Mouse (Mus musculus) adrenal gland, adult 2 months (tissue): ENCODE measurements around the gene Lat. TPM values are rescaled to one million over a fixed set of nuclear protein-coding genes. Genes with fewer than 3 reads are reported as not detected.

ENCODE experiments used
- DNase-seq: peaks from one replicate; pipeline ENCODE4 v3.0.0; 2021
- polyA plus RNA-seq: library from polyadenylated mRNA; depleted of rRNA; stranded (reverse); fragments of >200 nt; gene quantifications from 2 replicates; pipeline ENCODE4 v1.2.3, GENCODE M21; 2012
- total RNA-seq, 2 experiments: library from RNA; stranded (reverse); gene quantifications; 2 replicates each; pipeline ENCODE4 v1.2.3; 2021

Lat gene
- total and polyA plus RNA-seq, 3 experiments = 0.43 to 1.2 (median 1.1) TPM

DNA sequence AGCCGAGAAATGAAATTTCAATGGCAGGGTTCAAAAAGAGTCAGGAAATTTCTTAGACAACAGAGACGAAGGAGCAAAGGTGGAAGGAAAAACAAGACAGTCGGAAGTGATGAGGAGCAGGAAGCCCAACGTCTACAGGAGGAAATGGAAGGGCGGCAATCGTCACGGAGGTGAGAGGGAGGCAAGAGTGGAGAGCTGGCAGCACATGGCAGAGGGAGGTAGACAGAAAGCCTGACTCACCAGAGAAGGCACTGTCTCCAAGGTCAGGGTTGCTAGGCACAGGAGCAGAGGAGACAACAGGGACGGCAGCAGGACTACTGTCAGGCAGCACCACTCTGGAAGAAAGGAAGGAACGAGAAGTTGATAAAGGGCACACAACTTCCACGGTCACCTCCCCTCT, 1.7 kb downstream of the Lat start:
- DNase-seq = peak; percentile 53

DNA sequence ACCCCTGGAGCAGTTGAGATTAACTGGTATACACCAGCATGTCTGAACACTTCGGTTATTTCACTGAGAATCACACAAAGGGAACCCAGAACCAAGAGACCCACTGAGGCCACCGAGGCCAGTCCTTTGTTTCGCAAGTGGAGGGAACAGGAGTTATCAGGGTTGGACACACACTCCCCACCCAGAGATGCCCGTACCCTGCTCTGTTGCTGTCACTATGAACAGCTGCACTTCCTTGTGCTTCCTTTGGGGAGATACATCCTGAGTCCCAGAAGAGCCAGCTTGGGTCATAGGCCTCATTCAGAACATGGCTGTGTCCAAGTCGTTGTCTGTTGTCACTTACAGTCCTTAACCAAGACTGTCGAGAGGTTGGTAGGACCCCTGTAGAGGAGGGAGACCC, 6.3 kb downstream of the Lat start:
- DNase-seq = no peak

DNA sequence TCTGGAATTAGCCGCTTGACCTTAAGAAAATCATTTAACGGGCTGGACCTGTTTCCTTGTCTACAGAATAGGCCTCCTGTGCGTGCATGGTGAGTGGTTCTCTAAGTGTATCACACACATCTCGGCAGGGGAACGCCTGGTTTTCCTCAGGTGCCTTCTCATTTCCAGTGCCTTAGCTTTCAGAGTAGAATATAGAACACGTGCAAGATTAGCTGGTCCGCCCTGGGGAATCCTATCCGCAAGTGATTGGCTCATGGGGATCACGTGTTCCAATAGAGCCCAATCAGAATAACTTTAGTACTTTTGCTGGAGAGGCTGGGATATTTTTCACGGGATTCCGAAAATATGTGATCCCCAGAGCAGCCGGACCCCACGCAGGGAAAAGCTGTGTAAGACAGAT, 10.3 kb downstream of the Lat start:
- no peak for DNase-seq

DNA sequence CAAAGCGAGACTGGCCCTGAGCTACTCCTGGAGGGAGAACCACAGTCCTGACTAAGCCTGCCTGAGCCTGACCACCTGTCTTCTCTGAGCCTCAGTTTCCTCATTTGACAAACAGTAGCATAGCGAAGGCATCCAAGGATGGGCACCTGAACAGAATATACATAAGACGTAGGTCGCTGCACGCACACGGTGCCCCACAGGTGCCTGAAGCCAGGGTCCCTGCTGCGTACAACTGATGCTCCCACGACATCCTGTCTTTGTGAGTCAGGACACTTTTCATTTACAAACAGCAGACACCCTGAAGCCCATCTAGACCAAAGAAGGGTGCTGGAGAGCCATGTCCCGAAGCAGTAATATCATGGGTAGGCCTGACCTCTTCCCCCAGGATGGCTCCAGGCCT, 11.0 kb downstream of the Lat start:
- DNase-seq = no peak

DNA sequence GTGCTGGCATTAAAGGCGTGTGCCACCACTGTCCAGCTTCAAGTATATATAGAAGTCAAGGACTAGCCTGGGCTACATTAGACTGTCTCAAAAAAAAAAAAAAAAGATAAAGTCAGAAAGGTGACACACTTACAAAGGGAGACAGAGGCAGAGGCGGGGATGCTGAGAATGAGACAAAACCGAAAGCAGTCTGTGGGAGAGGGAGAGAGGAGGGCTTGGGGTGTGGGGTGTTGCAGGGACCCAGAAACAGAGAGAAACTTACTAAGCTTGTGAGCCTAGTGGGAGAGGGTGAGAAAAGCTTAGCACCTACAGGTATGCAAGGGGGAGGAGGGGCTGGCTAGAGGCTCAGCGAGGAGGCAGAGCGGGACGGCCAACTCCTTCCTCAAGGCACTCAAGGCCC, 11.5 kb downstream of the Lat start:
- DNase-seq = no peak

DNA sequence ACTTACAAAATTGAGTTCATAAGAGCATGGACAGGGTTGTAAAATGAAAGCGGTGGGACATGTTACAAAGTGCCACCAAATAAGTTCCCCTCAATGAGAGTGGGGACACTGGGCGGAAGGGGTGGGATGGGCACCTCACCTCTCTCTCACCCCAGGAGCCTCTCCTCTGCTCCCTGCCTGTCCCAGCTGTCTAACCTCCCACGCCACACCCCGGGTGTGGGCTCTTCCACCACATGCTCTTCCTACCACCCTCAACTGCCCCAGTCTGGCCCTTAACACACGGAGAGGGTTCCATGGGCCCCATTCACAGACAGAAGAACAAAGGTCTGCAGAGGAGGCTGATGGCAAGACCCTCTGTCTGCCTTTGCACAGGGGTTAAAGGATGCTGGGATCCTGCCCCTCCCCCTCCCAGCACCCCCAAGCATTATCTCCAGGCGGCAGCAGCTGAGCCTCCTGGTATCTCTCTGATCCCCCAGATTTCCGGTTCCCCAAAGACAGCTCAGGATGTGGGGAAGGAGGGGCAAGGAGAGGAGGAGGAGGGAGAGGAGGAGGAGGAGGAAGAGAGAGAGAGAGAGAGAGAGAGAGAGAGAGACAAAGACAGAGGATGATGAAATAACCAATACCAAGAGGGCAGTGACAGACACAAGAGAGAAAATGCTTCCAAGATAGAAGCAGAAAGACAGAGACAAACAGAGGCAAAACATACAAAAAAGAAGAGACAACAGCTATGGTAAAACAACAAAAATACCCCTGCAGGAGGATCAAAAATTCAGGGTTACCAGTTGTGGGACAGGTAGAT, 12.4 kb downstream of the Lat start:
- DNase-seq = no peak

DNA sequence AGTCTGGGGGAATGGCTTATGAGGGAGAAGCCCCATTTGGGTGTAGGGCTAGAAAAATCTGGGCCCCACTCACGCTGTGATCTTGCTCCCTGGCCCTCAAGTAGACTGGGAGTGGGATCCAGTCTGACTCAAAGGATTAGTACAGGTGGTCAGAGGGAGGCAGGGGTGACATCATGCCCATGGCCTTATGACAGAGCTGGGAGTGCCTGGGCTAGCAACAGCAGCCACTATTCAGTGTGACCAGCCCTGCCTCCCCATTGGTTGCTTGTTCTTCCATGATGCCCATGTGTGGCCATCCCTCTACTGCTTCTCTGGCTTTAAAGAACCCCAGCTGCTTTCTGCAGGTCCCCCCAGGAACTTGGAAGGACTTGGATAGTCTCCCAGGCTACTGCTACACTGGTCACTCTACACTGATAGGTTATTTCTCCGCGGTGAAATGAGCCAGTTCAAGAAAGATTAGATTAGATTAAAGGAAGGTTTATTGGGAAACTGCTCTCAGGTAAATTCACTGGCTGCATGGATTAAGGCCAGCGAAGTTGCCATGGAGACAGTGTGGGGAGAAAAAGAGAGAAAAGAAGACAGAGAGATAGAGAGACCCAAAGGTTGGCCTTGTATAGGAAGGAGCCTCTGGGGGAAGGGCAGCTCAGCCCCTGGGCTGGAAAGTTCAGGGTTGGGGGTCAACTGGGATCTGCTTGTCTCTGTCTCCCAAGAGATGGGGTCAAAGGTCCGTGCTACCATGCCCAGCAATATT, 13.3 kb downstream of the Lat start:
- DNase-seq = no peak

DNA sequence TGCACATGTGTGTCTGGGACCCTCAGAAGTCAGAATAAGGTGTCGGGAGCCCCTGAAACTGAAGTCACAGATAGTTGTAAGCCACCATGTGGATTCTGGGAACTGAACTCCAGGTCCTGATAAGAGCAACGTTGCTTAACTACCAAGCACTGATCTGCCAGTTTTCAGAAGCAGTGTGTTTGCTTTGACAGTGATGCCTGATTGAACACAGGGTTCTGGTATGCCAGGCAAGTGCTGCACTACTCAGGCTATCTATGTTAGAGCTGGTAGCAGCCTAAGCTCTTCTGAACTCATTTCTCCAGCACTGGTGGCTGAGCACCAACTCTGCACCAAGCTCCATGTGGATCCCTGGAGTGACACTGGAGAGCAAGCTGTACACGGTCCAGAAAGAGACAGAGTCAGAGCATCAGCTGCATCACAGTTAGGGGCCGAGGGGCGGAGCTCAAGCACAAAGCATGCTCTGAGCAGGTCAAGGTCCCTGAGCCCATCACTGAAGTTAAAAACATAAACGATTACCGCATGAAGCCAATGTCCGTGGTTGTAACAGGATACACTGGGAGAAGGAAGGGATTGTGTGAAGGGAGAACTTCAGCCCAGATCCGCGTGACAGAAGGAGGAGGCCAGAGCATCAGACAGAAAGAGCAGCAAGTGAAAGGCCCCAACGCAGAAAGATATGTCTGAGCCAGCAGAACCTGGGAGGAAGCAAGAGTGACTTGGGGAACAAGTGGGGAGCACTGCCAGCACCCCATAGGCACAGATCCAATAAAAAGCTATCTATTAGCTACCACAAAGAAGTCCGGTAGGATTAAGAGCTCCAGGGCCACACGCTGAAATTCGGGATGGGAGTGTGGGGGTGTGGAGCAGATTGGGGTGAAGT, 14.4 kb downstream of the Lat start:
- no peak for DNase-seq

DNA sequence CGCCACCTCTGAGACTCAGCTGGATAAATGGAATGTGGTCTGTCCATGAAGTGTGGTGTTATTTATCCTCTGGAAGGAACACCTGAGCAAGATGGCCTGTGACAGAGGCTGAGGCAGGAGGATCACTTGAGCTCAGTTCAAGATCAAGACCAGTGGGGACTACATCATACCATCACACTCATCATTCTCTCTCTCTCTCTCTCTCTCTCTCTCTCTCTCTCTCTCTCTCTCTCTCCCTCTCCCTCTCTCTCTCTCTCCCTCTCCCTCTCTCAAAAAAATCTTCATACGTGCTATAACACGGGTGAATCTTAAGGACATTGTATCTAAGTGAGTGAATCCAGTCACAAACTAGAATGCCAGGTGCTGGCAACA, 15.4 kb downstream of the Lat start:
- no peak for DNase-seq

DNA sequence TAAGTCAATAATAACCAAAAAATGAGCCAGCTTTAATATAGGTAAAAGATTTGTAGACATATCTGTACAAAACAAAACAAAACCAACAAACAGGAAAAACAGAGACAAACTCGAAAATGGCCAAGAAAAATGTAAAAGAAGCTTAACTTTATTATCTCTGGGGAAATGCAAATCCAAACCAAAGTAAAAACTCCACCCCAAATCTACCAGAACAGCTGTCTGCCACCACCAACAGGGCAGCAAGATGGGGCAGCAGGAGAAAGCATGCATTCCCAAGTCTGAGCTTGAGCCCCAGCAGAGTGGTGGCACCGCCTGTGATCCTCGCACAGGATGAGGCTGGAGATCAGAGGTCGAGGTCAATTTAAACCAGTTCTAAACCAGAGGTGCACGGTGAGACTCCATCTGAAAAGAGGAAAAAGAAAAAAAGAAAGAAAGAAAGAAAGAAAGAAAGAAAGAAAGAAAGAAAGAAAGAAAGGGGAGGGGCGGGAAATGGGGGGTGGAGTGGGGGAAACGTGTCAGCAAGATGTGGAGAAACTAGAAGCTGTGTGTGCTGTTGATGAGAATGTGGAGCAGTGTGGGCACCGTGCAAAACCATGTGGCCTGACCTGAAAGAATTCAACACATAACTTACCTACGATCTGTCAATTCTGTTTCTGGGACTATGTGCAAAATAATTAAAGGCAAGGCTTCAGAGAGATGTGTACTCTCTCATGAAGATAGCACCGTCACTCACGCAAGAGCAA, 15.9 kb downstream of the Lat start:
- no peak for DNase-seq

DNA sequence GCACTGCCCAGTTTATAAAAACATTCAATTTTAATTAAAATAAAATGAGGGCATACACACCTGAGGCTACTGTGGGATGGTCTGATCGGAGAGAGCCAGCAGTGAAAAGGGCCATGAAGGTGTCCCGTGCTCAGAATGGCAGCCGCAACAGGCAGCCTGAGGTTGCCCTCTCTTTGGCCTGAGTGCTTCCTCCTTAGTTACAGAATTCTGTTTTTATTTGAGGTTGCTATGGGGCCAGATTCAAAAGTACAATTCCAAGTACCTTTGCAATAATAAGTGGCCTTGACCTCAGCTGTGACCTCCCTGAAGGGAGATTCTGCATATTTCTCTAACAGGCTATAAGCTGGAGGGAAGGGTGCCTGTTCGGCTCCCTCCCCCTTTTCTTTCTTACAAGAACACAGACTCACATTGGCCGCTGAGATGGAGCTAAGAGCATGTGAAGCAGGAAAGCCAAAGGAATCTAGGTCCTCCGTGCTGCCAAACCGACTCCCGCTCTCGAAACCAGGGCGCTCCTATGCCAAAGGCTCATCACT, 17.9 kb downstream of the Lat start:
- no peak for DNase-seq

DNA sequence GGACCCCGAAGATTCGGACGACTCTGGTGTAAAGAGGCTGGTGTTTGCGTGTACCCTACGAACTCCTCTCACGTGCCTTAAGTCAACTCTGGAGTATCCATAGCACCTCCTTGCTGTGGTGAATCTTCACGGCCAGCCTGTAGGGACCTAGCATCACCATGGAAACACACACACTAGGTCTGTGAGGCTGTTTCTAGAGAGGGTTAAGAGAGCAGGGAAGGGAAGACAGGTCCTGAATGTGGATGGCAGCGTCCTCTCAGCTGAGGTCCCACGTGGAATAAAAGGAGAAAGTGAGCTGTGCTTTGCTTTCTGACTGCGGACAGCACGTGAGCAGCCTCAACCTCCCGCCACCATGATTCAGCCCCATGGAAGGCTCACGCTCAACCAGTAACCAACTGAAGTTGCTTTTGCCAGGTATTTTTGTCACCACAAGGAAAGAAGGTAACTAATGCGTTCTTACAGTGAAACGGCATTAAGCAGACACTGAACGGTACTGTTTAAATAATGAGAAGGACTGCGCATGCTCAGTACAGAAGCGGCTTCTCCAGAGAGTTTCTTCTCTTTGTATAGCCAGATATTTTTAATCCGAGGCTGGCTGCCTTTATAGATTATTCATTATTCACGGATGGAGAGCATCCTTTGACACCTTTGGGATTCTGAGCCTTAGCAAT, 18.5 kb downstream of the Lat start:
- no peak for DNase-seq

DNA sequence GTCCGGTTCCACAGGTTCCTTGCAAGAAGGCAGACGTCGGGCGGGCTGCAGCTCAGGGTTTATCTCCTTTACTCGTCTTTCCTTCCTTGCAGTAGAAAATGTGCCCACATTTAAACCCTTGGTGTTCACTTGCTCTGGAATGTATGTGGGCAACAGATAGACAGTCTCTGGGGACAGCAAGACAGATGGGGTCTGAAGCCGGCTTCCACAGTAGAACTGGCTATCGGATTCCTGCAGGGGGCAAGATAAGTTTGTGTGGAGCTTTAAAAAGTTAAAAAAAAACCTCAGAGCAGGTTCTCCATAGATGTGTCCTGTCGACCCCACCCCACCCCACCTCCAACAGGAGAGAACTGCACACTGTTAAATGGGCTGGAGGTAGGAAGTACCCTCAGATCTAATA, 21.1 kb downstream of the Lat start:
- no peak for DNase-seq

DNA sequence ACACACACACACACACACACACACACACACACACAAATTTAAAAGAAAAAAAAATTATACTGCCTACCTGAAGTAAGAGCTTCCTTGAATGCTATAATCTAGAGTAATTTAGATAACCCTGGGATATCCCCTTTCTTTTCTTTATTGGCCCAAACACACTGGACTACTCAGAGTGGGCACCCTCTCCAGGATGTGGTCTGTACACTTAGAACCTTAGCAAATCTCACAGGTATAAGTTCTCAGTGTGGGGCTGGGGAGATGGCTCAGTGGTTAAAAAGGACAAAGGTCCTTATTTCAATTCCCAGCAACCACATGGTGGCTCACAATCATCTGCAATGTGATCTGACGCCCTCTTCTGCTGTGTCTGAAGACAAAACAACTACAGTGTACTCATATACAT, 22.3 kb downstream of the Lat start:
- DNase-seq = no peak

DNA sequence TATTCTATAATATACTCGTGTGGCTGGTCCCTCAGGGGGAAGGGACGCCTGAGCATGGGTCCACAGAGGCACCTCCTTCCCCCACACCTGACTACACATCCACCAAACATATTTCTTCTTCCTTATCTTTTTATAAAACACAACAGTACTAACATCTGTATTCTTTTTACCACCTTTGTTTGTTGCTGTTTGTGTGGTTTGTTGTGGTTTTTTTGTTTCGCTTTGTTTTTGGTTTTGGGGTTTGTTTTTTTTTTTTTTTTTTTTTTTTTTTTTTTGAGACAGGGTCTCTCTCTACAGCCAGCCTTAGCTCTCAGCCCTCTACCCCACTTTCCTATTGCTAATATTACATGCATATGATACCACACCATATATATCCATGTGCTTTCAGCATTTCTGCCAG, 23.4 kb downstream of the Lat start:
- no peak for DNase-seq

DNA sequence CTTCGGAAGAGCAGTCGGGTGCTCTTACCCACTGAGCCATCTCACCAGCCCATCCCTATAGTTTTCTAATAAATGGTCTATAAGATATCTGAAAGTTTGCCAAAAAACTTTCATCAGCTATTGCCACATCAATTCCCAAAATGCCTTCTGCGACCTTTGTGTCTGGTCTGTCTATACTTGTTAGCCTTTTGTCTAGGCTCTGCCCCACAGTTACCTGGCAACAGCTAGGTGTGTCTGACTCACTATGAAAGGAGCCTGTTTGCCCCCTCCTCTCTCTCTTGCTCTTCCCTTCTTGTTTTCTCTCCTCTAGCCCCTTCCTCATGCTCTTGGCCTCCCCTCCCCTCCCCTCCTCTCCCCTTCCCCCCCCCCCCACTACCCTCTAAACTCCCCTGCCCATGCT, 23.8 kb downstream of the Lat start:
- no peak for DNase-seq

DNA sequence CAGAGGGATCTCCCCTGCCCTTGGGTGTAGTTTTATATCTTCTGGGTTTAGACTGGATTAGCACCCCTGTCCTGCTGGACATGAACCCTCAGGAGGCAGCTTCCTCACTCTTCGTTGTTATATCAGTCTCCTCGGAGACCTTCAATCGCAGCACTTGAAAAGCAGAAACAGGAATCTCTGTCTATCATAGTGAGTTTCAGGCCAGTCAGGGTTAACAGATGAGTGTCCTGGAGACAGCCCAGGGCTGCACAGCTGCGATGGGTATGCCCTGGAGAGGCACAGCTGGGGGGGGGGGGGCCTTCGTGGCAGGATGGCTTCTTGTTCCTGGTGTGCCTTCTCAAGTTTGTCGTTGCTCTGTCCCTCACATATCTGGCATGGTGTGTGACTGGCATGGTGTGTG, 28.5 kb downstream of the Lat start:
- DNase-seq = no peak

DNA sequence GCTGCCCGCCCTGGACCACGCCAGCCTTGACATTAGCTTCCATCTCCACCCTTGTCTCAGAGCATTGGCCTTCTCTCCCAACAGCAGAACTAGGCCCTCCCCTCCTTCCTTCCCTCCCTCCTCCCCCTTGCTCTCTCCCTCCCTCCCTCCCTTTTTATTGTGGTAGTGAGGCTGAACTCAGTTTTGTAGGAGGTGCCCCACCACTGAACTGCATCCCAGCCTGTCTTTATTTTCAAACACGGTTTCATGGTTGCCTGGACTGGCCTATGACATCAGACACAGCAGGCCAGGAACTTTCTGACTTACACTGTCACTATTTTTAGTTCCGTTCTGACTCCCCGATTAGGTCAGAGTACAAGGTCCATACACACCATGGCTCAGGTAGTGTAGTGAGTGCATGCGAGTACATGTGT, 29.2 kb downstream of the Lat start:
- no peak for DNase-seq

DNA sequence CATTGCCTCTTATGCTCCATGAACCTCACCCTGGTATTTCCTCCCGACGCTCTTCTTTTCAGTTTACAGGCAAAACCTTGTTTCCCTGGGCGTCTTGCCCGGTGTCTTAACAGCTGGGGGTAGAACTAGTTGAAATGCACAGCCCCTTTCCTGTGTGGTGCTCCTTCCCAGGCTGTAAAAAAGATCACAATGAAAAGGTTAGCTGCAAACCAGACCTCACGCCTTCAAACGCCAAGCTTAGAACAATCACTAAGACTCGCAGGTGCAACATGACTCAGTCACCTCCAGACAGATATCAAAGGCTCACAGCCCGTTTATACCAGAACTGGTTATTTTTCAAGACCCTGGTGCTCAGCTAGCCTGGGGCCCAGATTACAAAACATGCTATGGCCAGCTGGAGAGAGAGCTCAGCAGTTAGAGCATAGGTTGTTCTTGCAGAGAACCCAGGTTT, 29.8 kb downstream of the Lat start:
- no peak for DNase-seq

DNA sequence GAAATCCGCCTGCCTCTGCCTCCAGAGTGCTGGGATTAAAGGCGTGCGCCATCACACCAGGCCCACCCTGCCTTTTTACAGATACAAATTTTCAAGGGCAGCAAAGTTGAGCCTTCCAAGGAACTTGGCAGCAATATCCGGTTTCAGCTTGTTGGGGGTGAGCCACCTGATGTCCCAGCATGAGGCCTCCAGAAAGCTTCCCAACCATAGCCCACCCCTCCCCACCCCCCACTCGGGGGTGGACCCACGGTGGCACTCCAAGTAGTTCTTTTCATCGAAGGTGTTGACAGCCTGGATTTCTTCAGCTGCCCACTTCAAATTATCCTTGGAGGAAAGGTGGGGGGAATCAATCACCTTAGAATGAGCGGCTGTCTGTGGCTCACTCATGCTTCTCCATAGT, 30.5 kb downstream of the Lat start:
- DNase-seq = no peak

DNA sequence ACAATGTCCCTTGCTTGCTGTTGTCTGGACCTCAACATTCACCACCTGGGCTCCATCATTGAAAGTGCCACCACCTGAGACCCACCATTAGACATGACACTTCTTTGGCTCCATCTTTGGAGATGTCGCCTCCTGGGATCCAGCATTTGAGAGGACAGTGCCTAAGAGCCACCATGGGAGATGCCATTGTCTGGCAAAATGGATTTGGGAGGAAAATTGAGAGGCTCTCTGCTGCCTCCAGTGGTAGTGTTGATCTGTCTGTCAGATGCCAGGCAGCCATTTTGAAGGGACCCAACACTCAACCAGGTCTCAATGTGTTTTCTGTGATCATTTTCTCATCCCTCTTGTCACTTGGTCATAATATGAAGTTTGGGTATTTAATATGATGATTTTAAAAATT, 33.8 kb downstream of the Lat start:
- no peak for DNase-seq
